Mouse (Mus musculus) liver, adult (tissue): ENCODE results near the gene Zbtb3.

ENCODE experiments used
- GATA4 ChIP-seq: IDR thresholded peaks from 2 replicates; pipeline ENCODE4 v1.6.1; 2014; ENCODE audit warnings: mild to moderate bottlenecking, low read length; ENCODE audit not compliant: insufficient replicate concordance

Zbtb3 gene

GRCm38 (mm10) chr19:8821146-8821545, 18.8 kb downstream of the Zbtb3 start:
- no peak for TF ChIP-seq GATA4

- no peak for TF ChIP-seq GATA4
Observed at GRCm38 (mm10) chr19:8822696-8823095, 20.3 kb downstream of the Zbtb3 start.

- TF ChIP-seq GATA4: no peak
Observed at GRCm38 (mm10) chr19:8829660-8830059, 27.3 kb downstream of the Zbtb3 start, which contains the start of gene AC129217.1. TSS of gene AC129217.1 (plus strand) at chr19:8829773.

- TF ChIP-seq GATA4: no peak
Observed at GRCm38 (mm10) chr19:8830664-8831063, 28.3 kb downstream of the Zbtb3 start.

- no peak for TF ChIP-seq GATA4
Observed at GRCm38 (mm10) chr19:8831262-8831661, 28.9 kb downstream of the Zbtb3 start.

- no peak for TF ChIP-seq GATA4
Observed at GRCm38 (mm10) chr19:8832971-8833370, 30.6 kb downstream of the Zbtb3 start.

- TF ChIP-seq GATA4: no peak
Observed at GRCm38 (mm10) chr19:8837251-8837791, 35.0 kb downstream of the Zbtb3 start, which contains the start of gene Bscl2. TSS of gene Bscl2 (plus strand) at chr19:8837467.

GRCm38 (mm10) chr19:8838041-8838730, 35.8 kb downstream of the Zbtb3 start:
- TF ChIP-seq GATA4: no peak

GRCm38 (mm10) chr19:8839103-8839907, 37.0 kb downstream of the Zbtb3 start, which contains the start of gene Gng3:
TSS of gene Gng3 (minus strand) at chr19:8839194.
- TF ChIP-seq GATA4: no peak

- no peak for TF ChIP-seq GATA4
Observed at GRCm38 (mm10) chr19:8839908-8840791, 37.8 kb downstream of the Zbtb3 start.

- TF ChIP-seq GATA4: no peak
Observed at GRCm38 (mm10) chr19:8841012-8841411, 38.7 kb downstream of the Zbtb3 start.

GRCm38 (mm10) chr19:8842961-8843360, 40.6 kb downstream of the Zbtb3 start:
- TF ChIP-seq GATA4: no peak

GRCm38 (mm10) chr19:8844371-8845129, 42.2 kb downstream of the Zbtb3 start:
- no peak for TF ChIP-seq GATA4

GRCm38 (mm10) chr19:8848356-8848755, 46.0 kb downstream of the Zbtb3 start:
- no peak for TF ChIP-seq GATA4
